Mouse (Mus musculus): Measurements from ENCODE around the gene Aebp2.

DNA sequence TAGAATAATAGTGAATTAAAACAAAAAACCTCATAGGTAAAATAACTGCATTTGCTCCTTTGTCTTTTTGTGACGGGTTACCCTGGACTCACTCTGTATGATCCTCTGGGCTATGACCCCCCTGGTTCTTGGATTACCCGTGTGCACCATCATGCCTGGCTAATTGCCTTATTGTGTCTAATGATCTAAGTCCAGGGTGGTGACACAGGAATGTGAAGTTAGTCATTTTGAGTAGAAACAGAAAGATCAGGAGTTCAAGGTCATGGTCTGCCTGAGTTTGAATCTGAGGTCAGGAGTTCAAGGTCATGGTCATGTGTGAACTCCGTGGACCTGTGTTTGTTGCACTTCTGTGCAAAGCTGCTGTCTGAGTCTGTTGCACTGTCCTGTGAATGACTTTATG, 16.7 kb upstream of the Aebp2 start:
- TF ChIP-seq TAL1 (IDR thresholded peaks at IDR 0.05; ENCODE audit: low read length) (no peak), GATA1 (IDR thresholded peaks at IDR 0.05; ENCODE audit: low read length) (no peak)
